Mouse (Mus musculus) kidney, embryonic 16.5 days (tissue): ENCODE results near the gene Ttc7. TPM values are rescaled to one million over a fixed set of nuclear protein-coding genes. Genes with fewer than 3 reads are reported as not detected.

Experiments used
- ATAC-seq: fragments of 200-750 bp; cut with Nextera tagmentation; 2 replicates; pipeline ENCODE4 v1.8.0; 2017; ENCODE audit warnings: moderate TSS enrichment; ENCODE audit not compliant: low FRiP score, low TSS enrichment
- H3K27ac ChIP-seq: fragments of 300-500 bp; sonication (generic); 2 replicates; pipeline ENCODE4 v1.5.1; 2014; ENCODE audit warnings: low read length
- H3K27me3 ChIP-seq: fragments of 300-500 bp; sonication (generic); 2 replicates; pipeline ENCODE4 v1.6.1; 2014; ENCODE audit warnings: low read length, control low read depth, mixed read lengths; ENCODE audit not compliant: insufficient read depth
- H3K36me3 ChIP-seq: fragments of 300-500 bp; sonication (generic); 2 replicates; pipeline ENCODE4 v1.6.1; 2014; ENCODE audit warnings: low read length, control low read depth, mixed read lengths; ENCODE audit not compliant: insufficient read depth
- H3K4me1 ChIP-seq: fragments of 300-500 bp; sonication (generic); 2 replicates; pipeline ENCODE4 v1.6.1; 2014; ENCODE audit warnings: low read length, control low read depth, mixed read lengths; ENCODE audit not compliant: insufficient read depth
- H3K4me2 ChIP-seq: fragments of 300-500 bp; sonication (generic); replicated peaks from 2 replicates; pipeline ENCODE4 v1.6.1; 2014; ENCODE audit warnings: low read depth, low read length
- H3K4me3 ChIP-seq: fragments of 300-500 bp; sonication (generic); 2 replicates; pipeline ENCODE4 v1.5.1; 2014; ENCODE audit warnings: mild to moderate bottlenecking, low read length
- H3K9ac ChIP-seq: fragments of 300-500 bp; sonication (generic); replicated peaks from 2 replicates; pipeline ENCODE4 v1.6.1; 2014; ENCODE audit warnings: low read length
- H3K9me3 ChIP-seq: fragments of 300-500 bp; sonication (generic); 2 replicates; pipeline ENCODE4 v1.6.1; 2016; ENCODE audit warnings: low read length, control low read depth
- WGBS: fragments of 180-500 bp; shearing (Covaris S2); extraction: QIAGEN DNeasy Blood & Tissue Kit; methylation state at CpG from one replicate; pipeline ENCODE4 v1.1.7; 2014; 5-methylcytosine and 5-hydroxymethylcytosine counted together
- polyA plus RNA-seq: library from polyadenylated mRNA; unstranded; fragments of >200 nt; fragmentation: Nextera tagmentation; extraction: Ambion mirVana; gene quantifications from 2 replicates; pipeline ENCODE4 v1.2.1, GENCODE M21; 2015

The Ttc7 gene
- polyA plus RNA-seq, 1 experiment from 2014 or later = 8.7 TPM

DNA sequence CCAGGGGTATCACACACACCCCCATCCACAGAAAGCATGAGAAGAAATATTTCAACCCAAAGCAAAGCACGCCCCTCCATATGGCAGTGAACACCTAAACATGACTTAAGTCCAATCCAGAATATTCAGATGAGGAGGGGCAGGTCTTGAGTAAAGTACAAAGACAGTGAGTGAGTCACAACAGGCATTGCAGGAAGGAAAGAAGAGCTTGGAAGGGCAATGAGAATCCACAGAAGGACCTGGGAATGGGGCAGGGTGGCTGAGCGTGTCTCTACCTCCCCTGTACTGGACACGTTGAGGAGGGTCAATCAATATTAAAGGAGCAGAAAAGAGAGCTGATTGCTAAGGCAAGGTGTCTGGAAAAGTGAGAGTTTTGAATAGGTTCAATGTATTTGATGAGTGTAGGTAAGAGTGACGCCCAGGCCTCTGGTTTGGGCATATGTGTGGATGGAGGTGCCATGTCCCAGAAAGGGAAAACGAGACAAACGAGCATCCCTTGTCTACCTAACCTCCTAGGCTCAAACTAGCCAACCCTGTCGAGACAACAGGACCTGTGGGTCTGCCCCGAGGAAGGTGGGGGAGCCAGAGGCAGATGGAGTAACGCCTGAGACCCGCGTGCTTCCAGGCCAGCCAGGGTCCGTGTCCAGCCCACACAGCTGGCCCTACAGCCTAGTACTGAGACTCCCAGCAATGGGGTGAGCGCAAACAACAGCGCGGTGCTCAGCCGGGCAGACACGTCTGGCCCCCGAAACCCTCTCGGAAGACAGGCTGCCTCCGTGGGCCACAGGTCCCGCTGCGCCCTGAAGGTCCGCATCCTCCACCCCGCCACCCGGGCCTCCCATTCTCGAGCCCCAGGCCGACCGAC is 17.5 kb upstream of the Ttc7 start:
- Histone ChIP-seq H3K36me3 (peaks cover 27% of the 10 kb centered on the region), H3K4me1 (peaks cover 21% of the 10 kb centered on the region), H3K27me3 (no peaks in the 10 kb centered on the region), H3K4me3 (peak overlapping the region; percentile 78), H3K27ac (peak overlapping the region; percentile 57), H3K9ac (peak overlapping the region; percentile 89), H3K4me2 (peak overlapping the region; percentile 72), H3K9me3 (peaks cover 3% of the 10 kb centered on the region; the same call in 1 of the 2 replicates)
- WGBS = 6% methylated on average over 27 of the region's 28 CpGs
- ATAC-seq = peak; percentile 79

DNA sequence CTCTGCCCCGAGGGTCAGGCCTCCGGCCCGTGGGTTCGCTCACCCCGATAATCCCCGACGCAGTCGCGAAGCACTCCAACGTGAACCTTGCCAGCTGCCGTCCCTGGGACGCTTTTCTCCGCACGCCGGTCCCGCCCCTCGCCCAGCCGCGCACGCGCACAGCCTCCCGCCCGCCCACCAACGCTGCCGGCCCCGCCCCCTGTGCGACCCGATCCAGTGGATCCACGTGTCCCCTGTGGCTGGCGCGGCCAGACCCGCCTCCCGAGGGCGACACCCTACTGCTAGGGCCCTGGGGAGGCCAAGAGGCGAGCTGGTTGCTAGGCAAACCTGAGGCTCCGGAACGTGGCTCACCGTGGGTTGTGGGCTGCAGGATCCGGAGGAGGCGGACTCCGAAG is 16.9 kb upstream of the Ttc7 start, which contains the start of gene Mcfd2:
Mcfd2 (minus strand) TSS at position 144 of the 395 bp plus-strand sequence.
- H3K4me2 ChIP-seq = peak within 1 kb of the TSS; percentile 72
- peaks cover 21% of the 10 kb centered on the region; the same call in 1 of the 2 replicates for H3K36me3 ChIP-seq
- no peaks in the 10 kb centered on the region for H3K27me3 ChIP-seq
- peak within 1 kb of the TSS; percentile 78 for H3K4me3 ChIP-seq
- ATAC-seq = peak; percentile 98
- peak within 1 kb of the TSS; percentile 89 for H3K9ac ChIP-seq
- peaks cover 21% of the 10 kb centered on the region for H3K4me1 ChIP-seq
- H3K27ac ChIP-seq = peak within 1 kb of the TSS; percentile 77
- H3K9me3 ChIP-seq = no peaks in the 10 kb centered on the region
- WGBS = under 1% methylated on average over 34 of the region's 41 CpGs

DNA sequence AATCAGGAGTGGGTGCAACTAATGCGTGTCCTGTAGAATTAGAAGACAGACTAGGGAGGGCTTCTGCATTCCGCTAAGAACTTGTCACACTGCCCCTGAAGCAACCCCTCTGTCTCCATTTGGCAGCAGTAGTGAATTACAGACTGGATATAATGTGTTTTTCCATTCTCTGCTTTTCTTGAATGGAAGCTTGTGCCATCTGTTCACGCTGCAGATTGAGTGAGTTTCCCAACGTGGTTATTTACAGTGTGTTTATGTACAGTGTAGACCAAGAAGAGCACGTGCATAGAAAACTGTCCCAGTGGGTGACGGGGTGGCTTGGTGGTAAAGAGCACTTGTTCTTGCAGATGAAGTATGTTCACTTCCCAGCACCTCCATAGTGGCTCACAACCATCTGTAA is 13.2 kb upstream of the Ttc7 start:
- no peaks in the 10 kb centered on the region for H3K9me3 ChIP-seq
- ATAC-seq = no peak
- H3K36me3 ChIP-seq = no peaks in the 10 kb centered on the region
- H3K27ac ChIP-seq = no peak overlapping the region
- no peak overlapping the region for H3K9ac ChIP-seq
- H3K4me3 ChIP-seq = no peak overlapping the region
- no peaks in the 10 kb centered on the region for H3K27me3 ChIP-seq
- H3K4me1 ChIP-seq = peaks cover 8% of the 10 kb centered on the region
- no peak overlapping the region for H3K4me2 ChIP-seq
- 75% methylated on average over 6 of the region's 6 CpGs for WGBS

DNA sequence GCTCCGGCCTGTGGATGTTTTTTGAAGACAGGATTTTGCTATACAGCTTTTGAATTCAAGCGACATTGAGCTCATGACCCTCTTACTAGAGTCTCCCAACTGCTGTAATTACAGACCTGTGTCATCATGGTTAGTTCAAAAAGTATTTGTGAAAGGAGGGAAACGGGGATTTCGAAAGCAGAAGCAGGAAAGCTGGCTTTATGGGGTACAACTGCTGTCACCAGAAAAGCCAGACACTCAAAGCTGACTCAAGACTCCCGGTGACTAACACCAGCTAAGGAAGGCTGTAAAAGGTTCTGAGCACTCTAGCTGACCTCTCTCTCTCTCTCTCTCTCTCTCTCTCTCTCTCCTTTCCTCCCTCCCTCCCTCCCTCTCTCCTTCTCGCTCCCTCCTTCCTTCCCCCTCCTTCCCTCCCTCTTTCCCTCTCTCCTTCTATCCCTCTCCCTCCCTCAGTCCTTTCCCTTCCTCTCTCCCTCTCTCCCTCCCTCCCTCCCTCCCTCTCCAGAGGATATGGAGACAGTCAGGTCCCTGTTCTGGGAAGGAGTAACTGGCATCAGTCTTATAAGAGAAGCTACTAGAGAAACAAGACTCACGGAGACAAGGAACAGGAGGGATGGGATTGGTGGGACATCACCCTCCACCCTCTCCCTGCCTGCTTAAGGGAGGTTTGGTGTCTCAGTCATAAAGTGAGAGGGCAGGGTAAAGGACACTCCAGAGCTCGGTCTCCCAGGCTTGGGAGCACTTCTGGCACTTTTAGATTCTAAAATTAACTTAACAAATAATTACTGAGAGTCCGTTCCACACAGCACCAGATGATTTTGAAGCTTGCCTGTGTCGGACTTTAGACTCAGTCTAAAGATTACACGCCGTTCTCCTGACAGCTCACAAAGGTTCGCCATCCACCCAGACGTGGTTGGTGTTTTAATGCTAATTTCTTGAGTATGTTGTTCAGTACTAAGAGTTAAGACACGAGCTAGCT is 7.0 kb upstream of the Ttc7 start:
- Histone ChIP-seq H3K27ac (peak overlapping the region; percentile 43; the same call in 1 of the 2 replicates), H3K4me2 (no peak overlapping the region)
- WGBS = 51% methylated on average over 14 of the region's 15 CpGs

DNA sequence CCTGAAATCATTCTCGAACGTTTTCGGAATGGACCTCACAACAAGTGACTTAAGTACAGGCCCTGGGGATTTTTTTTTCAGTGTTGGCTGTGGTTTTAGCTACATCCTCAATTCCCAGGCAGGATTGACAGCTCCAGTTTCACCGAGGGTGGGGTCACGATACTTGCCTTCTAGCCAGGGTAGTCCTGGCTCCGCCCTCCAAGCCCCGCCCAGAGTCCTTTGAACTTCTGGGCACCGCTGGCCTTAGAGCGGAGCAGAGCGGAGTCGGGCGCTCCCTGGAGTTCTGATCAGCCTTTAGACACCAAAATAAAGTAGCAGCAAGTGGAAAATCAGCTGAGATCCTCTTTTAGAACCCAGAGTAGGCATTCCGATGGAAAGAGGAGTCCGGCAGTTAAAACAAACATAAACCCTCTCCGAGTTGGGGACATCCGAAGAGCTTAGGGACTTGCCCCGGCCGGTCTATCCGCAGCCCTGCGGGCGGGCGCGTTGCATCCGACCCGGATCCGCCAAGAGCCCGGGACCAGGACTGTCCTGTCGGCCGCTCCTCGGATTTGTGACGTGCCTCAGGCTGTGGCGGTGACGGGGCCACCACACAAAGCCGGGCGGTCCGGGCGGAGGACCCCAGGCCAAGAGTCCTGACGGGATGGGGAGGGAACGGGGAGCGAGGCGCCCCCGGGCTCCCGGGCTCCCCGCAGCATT is 530 bp upstream of the Ttc7 start:
- no peaks in the 10 kb centered on the region for H3K36me3 ChIP-seq
- peak; percentile 89 for ATAC-seq
- peak overlapping the region; percentile 79 for H3K4me3 ChIP-seq
- no peaks in the 10 kb centered on the region for H3K9me3 ChIP-seq
- peak overlapping the region; percentile 89 for H3K9ac ChIP-seq
- H3K4me1 ChIP-seq = peaks cover 25% of the 10 kb centered on the region
- peak overlapping the region; percentile 98 for H3K4me2 ChIP-seq
- peaks cover 14% of the 10 kb centered on the region; the same call in 1 of the 2 replicates for H3K27me3 ChIP-seq
- under 1% methylated on average over 40 of the region's 44 CpGs for WGBS
- H3K27ac ChIP-seq = peak overlapping the region; percentile 96

More for the DNA sequence above, 7.0 kb upstream of the Ttc7 start:
- ATAC-seq = peak; percentile 76
- H3K9ac ChIP-seq = no peak overlapping the region
- no peaks in the 10 kb centered on the region for H3K9me3 ChIP-seq
- H3K4me3 ChIP-seq = no peak overlapping the region
- H3K36me3 ChIP-seq = no peaks in the 10 kb centered on the region
- no peaks in the 10 kb centered on the region for H3K4me1 ChIP-seq
- no peaks in the 10 kb centered on the region for H3K27me3 ChIP-seq

DNA sequence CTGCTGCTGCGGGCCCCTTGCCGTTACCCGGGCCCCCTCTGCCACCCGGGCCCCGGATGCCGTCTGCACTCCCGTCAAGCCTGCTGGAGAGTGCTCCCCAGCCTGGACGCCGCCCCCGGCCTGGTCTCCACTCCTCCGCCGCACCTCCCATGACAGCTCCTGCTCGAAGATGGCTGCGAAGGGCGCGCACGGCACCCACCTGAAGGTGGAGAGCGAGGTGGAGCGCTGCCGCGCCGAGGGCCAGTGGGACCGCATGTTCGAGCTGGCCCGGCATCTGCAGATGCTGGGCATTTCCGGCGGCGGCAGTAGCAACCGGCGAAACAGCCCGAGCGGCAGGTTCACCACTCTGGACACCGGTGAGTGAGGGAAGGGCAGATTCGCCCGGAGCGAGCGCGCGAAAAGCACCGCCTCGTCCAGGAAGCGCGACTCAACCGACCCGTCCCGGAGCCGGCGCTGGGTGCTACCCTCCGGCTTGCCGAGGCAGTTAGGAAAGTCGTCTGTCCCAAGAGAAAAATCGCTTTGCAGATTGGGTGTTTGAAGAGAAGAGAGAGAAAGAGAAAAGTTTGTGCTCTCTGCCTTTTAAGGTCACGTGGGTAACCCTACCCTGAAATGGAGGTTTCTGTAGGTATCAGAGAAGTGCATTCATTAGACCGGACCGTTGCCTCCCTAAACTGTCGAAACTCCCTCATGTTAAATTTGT is 519 bp downstream of the Ttc7 start:
- H3K4me1 ChIP-seq = peaks cover 25% of the 10 kb centered on the region
- H3K27me3 ChIP-seq = peaks cover 14% of the 10 kb centered on the region; the same call in 1 of the 2 replicates
- H3K4me2 ChIP-seq = peak overlapping the region; percentile 98
- no peak for ATAC-seq
- no peaks in the 10 kb centered on the region for H3K9me3 ChIP-seq
- H3K9ac ChIP-seq = peak overlapping the region; percentile 89
- no peaks in the 10 kb centered on the region for H3K36me3 ChIP-seq
- under 1% methylated on average over 56 of the region's 56 CpGs for WGBS
- H3K4me3 ChIP-seq = peak overlapping the region; percentile 79
- peak overlapping the region; percentile 81 for H3K27ac ChIP-seq

DNA sequence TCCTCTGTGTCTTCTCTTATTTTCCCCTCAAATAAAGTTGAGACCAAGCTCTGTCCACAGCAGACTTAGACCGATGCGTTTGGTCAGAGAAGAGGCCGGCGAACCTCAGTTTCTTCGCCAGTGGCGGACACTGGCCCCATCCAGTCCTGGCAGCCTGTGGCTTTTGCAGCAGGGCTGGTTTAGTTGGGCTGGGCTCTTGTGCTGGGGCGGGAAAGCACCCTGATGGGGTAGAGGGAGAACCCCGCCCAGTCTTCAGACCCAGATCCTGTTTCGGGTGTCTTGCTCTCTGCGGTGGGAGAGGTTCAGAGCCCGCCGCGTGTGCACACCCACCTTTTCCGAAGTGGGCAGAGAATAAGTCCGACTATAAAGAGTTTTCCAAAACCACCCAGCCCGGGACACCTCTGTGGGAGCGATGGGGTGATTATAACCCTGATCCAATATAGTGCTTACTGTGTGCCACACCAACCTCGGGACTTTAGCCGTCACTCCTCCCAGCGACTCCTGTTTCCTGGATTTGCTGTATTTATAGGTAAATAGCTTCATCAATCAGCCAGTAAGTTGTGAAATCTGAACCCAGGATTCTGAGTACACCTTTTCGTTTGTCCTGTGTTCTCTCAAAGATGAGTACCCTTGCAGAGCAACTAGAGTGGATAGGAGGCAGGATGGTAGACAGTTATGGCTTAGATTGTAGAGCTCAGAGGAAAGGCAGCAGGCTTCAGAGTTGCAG is 1.2 kb downstream of the Ttc7 start:
- H3K27me3 ChIP-seq = peaks cover 14% of the 10 kb centered on the region; the same call in 1 of the 2 replicates
- H3K27ac ChIP-seq = no peak overlapping the region
- H3K36me3 ChIP-seq = no peaks in the 10 kb centered on the region
- peaks cover 25% of the 10 kb centered on the region for H3K4me1 ChIP-seq
- 10% methylated on average over 21 of the region's 21 CpGs for WGBS
- ATAC-seq = no peak
- H3K9me3 ChIP-seq = no peaks in the 10 kb centered on the region
- H3K4me2 ChIP-seq = peak overlapping the region; percentile 98
- H3K9ac ChIP-seq = peak overlapping the region; percentile 89
- H3K4me3 ChIP-seq = peak overlapping the region; percentile 79

DNA sequence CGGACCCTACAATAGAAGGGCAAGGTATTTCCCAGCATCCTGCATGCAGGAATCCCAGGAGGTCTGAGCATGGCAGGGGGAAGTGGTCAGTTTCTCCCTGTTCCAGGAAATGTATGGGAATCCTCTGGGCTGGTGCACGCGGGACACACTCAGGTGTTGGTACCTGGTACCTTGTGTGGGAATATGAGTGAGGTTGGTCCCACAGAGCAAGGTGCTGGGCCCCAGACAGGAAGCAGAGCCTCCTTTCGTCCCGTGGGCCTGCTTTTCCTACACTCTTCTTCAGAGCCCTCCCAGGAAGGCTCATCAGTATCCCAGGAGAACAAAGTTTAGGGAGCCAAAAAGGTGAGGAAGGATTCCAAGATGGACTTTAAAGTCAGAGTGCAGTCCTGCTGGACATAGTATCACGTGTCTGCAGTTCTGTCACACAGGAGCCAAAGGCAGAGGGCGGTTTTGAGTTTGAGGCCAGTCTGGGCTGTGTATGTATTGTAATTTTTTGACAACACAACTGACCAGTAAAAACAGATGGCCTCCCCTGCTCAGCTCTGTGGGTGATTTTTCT is 1.9 kb downstream of the Ttc7 start:
- H3K4me1 ChIP-seq = peaks cover 25% of the 10 kb centered on the region
- WGBS = 68% methylated on average over 7 of the region's 7 CpGs
- no peaks in the 10 kb centered on the region for H3K9me3 ChIP-seq
- peaks cover 14% of the 10 kb centered on the region; the same call in 1 of the 2 replicates for H3K27me3 ChIP-seq
- H3K27ac ChIP-seq = no peak overlapping the region
- H3K9ac ChIP-seq = no peak overlapping the region
- H3K36me3 ChIP-seq = no peaks in the 10 kb centered on the region
- no peak overlapping the region for H3K4me3 ChIP-seq
- peak overlapping the region; percentile 98 for H3K4me2 ChIP-seq
- no peak for ATAC-seq
